Mouse (Mus musculus): ENCODE measurements around the gene Vwa8. TPM values are rescaled to one million over a fixed set of nuclear protein-coding genes. Genes with fewer than 3 reads are reported as not detected.

The Vwa8 gene
- polyA plus RNA-seq, 1 experiment from 2014 or later: 14.7 TPM

GRCm38 (mm10) chr14:79182801-79183200, 333.9 kb downstream of the Vwa8 start:
- Histone ChIP-seq H3K27me3 (ENCODE audit: control insufficient read depth, insufficient read depth, low read length) (no peaks in the 10 kb centered on the region), H3K4me1 (ENCODE audit: control insufficient read depth, insufficient read depth, low read length) (peaks cover 5% of the 10 kb centered on the region; the same call in 1 of the 2 replicates), H3K36me3 (ENCODE audit: control insufficient read depth, insufficient read depth, low read length) (no peaks in the 10 kb centered on the region), H3K4me2 (replicated peaks; ENCODE audit: low read depth, low read length) (no peak overlapping the region), H3K9me3 (ENCODE audit: control insufficient read depth, low read depth, low read length) (no peaks in the 10 kb centered on the region), H3K9ac (replicated peaks; ENCODE audit: low read depth, low read length) (no peak overlapping the region), H3K4me3 (ENCODE audit: low read depth, low read length) (no peak overlapping the region), H3K27ac (ENCODE audit: low read length) (no peak overlapping the region; the same call in 1 of the 2 replicates)
- ATAC-seq (ENCODE audit: insufficient number of reproducible peaks, insufficient read depth, low FRiP score, low read depth): no peak
- 96% methylated on average over 15 of the region's 15 CpGs for WGBS

GRCm38 (mm10) chr14:79183261-79183660, 334.4 kb downstream of the Vwa8 start:
- H3K27me3 ChIP-seq (ENCODE audit: control insufficient read depth, insufficient read depth, low read length): no peaks in the 10 kb centered on the region
- no peak overlapping the region for H3K4me3 ChIP-seq (ENCODE audit: low read depth, low read length)
- peaks cover 5% of the 10 kb centered on the region; the same call in 1 of the 2 replicates for H3K4me1 ChIP-seq (ENCODE audit: control insufficient read depth, insufficient read depth, low read length)
- 90% methylated on average over 7 of the region's 7 CpGs for WGBS
- no peak overlapping the region for H3K4me2 ChIP-seq (replicated peaks; ENCODE audit: low read depth, low read length)
- ATAC-seq (ENCODE audit: insufficient number of reproducible peaks, insufficient read depth, low FRiP score, low read depth): no peak
- H3K27ac ChIP-seq (ENCODE audit: low read length): no peak overlapping the region; the same call in 1 of the 2 replicates
- no peaks in the 10 kb centered on the region for H3K9me3 ChIP-seq (ENCODE audit: control insufficient read depth, low read depth, low read length)
- H3K36me3 ChIP-seq (ENCODE audit: control insufficient read depth, insufficient read depth, low read length): no peaks in the 10 kb centered on the region
- no peak overlapping the region for H3K9ac ChIP-seq (replicated peaks; ENCODE audit: low read depth, low read length)

- H3K27me3 ChIP-seq (ENCODE audit: control insufficient read depth, insufficient read depth, low read length): no peaks in the 10 kb centered on the region
- 83% methylated on average over 10 of the region's 10 CpGs for WGBS
- no peak overlapping the region for H3K4me3 ChIP-seq (ENCODE audit: low read depth, low read length)
- H3K4me2 ChIP-seq (replicated peaks; ENCODE audit: low read depth, low read length): no peak overlapping the region
- H3K4me1 ChIP-seq (ENCODE audit: control insufficient read depth, insufficient read depth, low read length): peaks cover 5% of the 10 kb centered on the region; the same call in 1 of the 2 replicates
- H3K27ac ChIP-seq (ENCODE audit: low read length): peak overlapping the region; percentile 39; the same call in 1 of the 2 replicates
- no peak overlapping the region for H3K9ac ChIP-seq (replicated peaks; ENCODE audit: low read depth, low read length)
- no peaks in the 10 kb centered on the region for H3K9me3 ChIP-seq (ENCODE audit: control insufficient read depth, low read depth, low read length)
- no peak for ATAC-seq (ENCODE audit: insufficient number of reproducible peaks, insufficient read depth, low FRiP score, low read depth)
- no peaks in the 10 kb centered on the region for H3K36me3 ChIP-seq (ENCODE audit: control insufficient read depth, insufficient read depth, low read length)
These were observed 335.2 kb downstream of the Vwa8 start for GRCm38 (mm10) chr14:79184071-79184470.

GRCm38 (mm10) chr14:79185018-79185685, 336.3 kb downstream of the Vwa8 start:
- H3K36me3 ChIP-seq (ENCODE audit: control insufficient read depth, insufficient read depth, low read length): no peaks in the 10 kb centered on the region
- no peak overlapping the region for H3K27ac ChIP-seq (ENCODE audit: low read length)
- H3K4me3 ChIP-seq (ENCODE audit: low read depth, low read length): no peak overlapping the region
- 81% methylated on average over 11 of the region's 11 CpGs for WGBS
- H3K9me3 ChIP-seq (ENCODE audit: control insufficient read depth, low read depth, low read length): no peaks in the 10 kb centered on the region
- no peak for ATAC-seq (ENCODE audit: insufficient number of reproducible peaks, insufficient read depth, low FRiP score, low read depth)
- H3K4me2 ChIP-seq (replicated peaks; ENCODE audit: low read depth, low read length): no peak overlapping the region
- H3K27me3 ChIP-seq (ENCODE audit: control insufficient read depth, insufficient read depth, low read length): no peaks in the 10 kb centered on the region
- H3K9ac ChIP-seq (replicated peaks; ENCODE audit: low read depth, low read length): no peak overlapping the region
- H3K4me1 ChIP-seq (ENCODE audit: control insufficient read depth, insufficient read depth, low read length): no peaks in the 10 kb centered on the region

- no peak for ATAC-seq (ENCODE audit: insufficient number of reproducible peaks, insufficient read depth, low FRiP score, low read depth)
- 91% methylated on average over 1 of the region's 1 CpGs for WGBS
These were observed 338.1 kb downstream of the Vwa8 start for GRCm38 (mm10) chr14:79186976-79187375.

GRCm38 (mm10) chr14:79196711-79197110, 347.9 kb downstream of the Vwa8 start:
- Histone ChIP-seq H3K9ac (replicated peaks; ENCODE audit: low read depth, low read length) (no peak overlapping the region), H3K4me1 (ENCODE audit: control insufficient read depth, insufficient read depth, low read length) (peaks cover 5% of the 10 kb centered on the region; the same call in 1 of the 2 replicates), H3K27me3 (ENCODE audit: control insufficient read depth, insufficient read depth, low read length) (no peaks in the 10 kb centered on the region), H3K4me2 (replicated peaks; ENCODE audit: low read depth, low read length) (no peak overlapping the region), H3K9me3 (ENCODE audit: control insufficient read depth, low read depth, low read length) (no peaks in the 10 kb centered on the region), H3K36me3 (ENCODE audit: control insufficient read depth, insufficient read depth, low read length) (no peaks in the 10 kb centered on the region), H3K4me3 (ENCODE audit: low read depth, low read length) (no peak overlapping the region), H3K27ac (ENCODE audit: low read length) (0 out of 2 replicates have a peak overlapping the region, but pooled peaks have one; percentile 15)
- no peak for ATAC-seq (ENCODE audit: insufficient number of reproducible peaks, insufficient read depth, low FRiP score, low read depth)
- 64% methylated on average over 3 of the region's 3 CpGs for WGBS

More at GRCm38 (mm10) chr14:79186976-79187375, 338.1 kb downstream of the Vwa8 start:
- H3K4me1 ChIP-seq (ENCODE audit: control insufficient read depth, insufficient read depth, low read length): no peaks in the 10 kb centered on the region
- no peaks in the 10 kb centered on the region for H3K36me3 ChIP-seq (ENCODE audit: control insufficient read depth, insufficient read depth, low read length)
- H3K27me3 ChIP-seq (ENCODE audit: control insufficient read depth, insufficient read depth, low read length): no peaks in the 10 kb centered on the region
- H3K9me3 ChIP-seq (ENCODE audit: control insufficient read depth, low read depth, low read length): no peaks in the 10 kb centered on the region
- H3K27ac ChIP-seq (ENCODE audit: low read length): no peak overlapping the region
- H3K4me2 ChIP-seq (replicated peaks; ENCODE audit: low read depth, low read length): no peak overlapping the region
- no peak overlapping the region for H3K9ac ChIP-seq (replicated peaks; ENCODE audit: low read depth, low read length)
- no peak overlapping the region for H3K4me3 ChIP-seq (ENCODE audit: low read depth, low read length)

GRCm38 (mm10) chr14:79198066-79198465, 349.2 kb downstream of the Vwa8 start:
- no peak overlapping the region for H3K9ac ChIP-seq (replicated peaks; ENCODE audit: low read depth, low read length)
- H3K4me2 ChIP-seq (replicated peaks; ENCODE audit: low read depth, low read length): no peak overlapping the region
- H3K9me3 ChIP-seq (ENCODE audit: control insufficient read depth, low read depth, low read length): no peaks in the 10 kb centered on the region
- WGBS: 92% methylated on average over 15 of the region's 15 CpGs
- H3K36me3 ChIP-seq (ENCODE audit: control insufficient read depth, insufficient read depth, low read length): no peaks in the 10 kb centered on the region
- no peak overlapping the region for H3K4me3 ChIP-seq (ENCODE audit: low read depth, low read length)
- ATAC-seq (ENCODE audit: insufficient number of reproducible peaks, insufficient read depth, low FRiP score, low read depth): no peak
- peaks cover 8% of the 10 kb centered on the region; the same call in 1 of the 2 replicates for H3K4me1 ChIP-seq (ENCODE audit: control insufficient read depth, insufficient read depth, low read length)
- H3K27me3 ChIP-seq (ENCODE audit: control insufficient read depth, insufficient read depth, low read length): no peaks in the 10 kb centered on the region
- H3K27ac ChIP-seq (ENCODE audit: low read length): no peak overlapping the region

- Histone ChIP-seq H3K4me1 (ENCODE audit: control insufficient read depth, insufficient read depth, low read length) (peaks cover 13% of the 10 kb centered on the region), H3K27ac (ENCODE audit: low read length) (peak overlapping the region; percentile 63; the same call in 1 of the 2 replicates), H3K4me3 (ENCODE audit: low read depth, low read length) (no peak overlapping the region), H3K36me3 (ENCODE audit: control insufficient read depth, insufficient read depth, low read length) (no peaks in the 10 kb centered on the region), H3K4me2 (replicated peaks; ENCODE audit: low read depth, low read length) (no peak overlapping the region), H3K9me3 (ENCODE audit: control insufficient read depth, low read depth, low read length) (no peaks in the 10 kb centered on the region), H3K27me3 (ENCODE audit: control insufficient read depth, insufficient read depth, low read length) (no peaks in the 10 kb centered on the region), H3K9ac (replicated peaks; ENCODE audit: low read depth, low read length) (no peak overlapping the region)
- ATAC-seq (ENCODE audit: insufficient number of reproducible peaks, insufficient read depth, low FRiP score, low read depth): peak; percentile 21; the same call in 1 of the 2 replicates
- 70% methylated on average over 9 of the region's 9 CpGs for WGBS
These were observed 351.5 kb downstream of the Vwa8 start for GRCm38 (mm10) chr14:79200133-79200891.

All from stomach, embryonic 14.5 days (tissue).